In genomic region chrX:100516683-100517082, GRCm38 (mm10) we compare ENCODE assay signal across 22 mouse cellular contexts. TPM values are rescaled to one million over a fixed set of nuclear protein-coding genes. Genes with fewer than 3 reads are reported as not detected.
DNase-seq lines count a peak whose midpoint lies in the region; ATAC-seq lines count a peak whose summit lies in the region.
"Had no signal": no experiment of that assay in that cellular context is flagged by ENCODE, and none has a peak within 500 bp of the region (broad histone marks: within the 10 kb centered on the region; RNA-seq: fewer than 3 reads in every experiment).

No protein-coding gene starts in this region.

- ATAC-seq in frontal cortex, adult (ENCODE audit: low TSS enrichment) = peak; percentile 63
- ATAC-seq: CD4-positive, CD25-positive, alpha-beta regulatory T cell, adult 4 months; forebrain, embryonic 13.5 days; forebrain, postnatal 0 days; inflammation-experienced regulatory T-cells, adult 6 months had no signal

- intact Hi-C loops in left cerebral cortex, postnatal 10 days (cut with DNase I) = no loop called here

- DNase-seq in frontal cortex, postnatal 14 days (ENCODE audit: low spot score in 2 of 2) = no peak
- peak; percentile 17 to 40 for DNase-seq in left cerebral cortex, adult 9 months (ENCODE audit: low spot score in 2 of 2)
- DNase-seq in left cerebral cortex, postnatal 10 days (ENCODE audit: extremely low spot score in 1 of 2, low spot score in 2 of 2) = no peak
- DNase-seq in brain, adult 2 months (ENCODE audit: low read depth, low spot score) = peak; percentile 75
- peak; percentile 41 for DNase-seq in telencephalon, adult 2 months (ENCODE audit: low read depth, low spot score)
- no peak for DNase-seq in cerebellum, adult 11 months
- DNase-seq: adrenal gland, adult 8-10 months; adrenal gland, postnatal 36 days; B cell, adult 2 months; cerebellum, adult 11-12 months; cerebellum, adult 9-10 months; cerebellum, postnatal 25 days; forebrain, postnatal 0 days; gastrocnemius, postnatal 36 days; heart, adult 11 months; heart, postnatal 36 days had no signal

RNA-seq across cellular contexts. Expression of gene Dgat2l6, which starts 8.0 kb away (rescaled TPM):
- total RNA-seq in left cerebral cortex, postnatal 10 days (2021) = not detected
- total RNA-seq: adrenal gland, adult 8-10 months; adrenal gland, postnatal 36 days; forebrain, postnatal 0 days; heart, postnatal 36 days had no signal

RNA-seq across cellular contexts. Expression of gene Igbp1, which starts 22.6 kb away (rescaled TPM):
- total RNA-seq in left cerebral cortex, postnatal 10 days (2021) = 10 to 100 TPM; 31.4 to 31.8 TPM

RNA-seq across cellular contexts. Expression of gene Awat1, which starts 55.4 kb away (rescaled TPM):
- total RNA-seq in left cerebral cortex, postnatal 10 days (2021) = not detected
- total RNA-seq: adrenal gland, adult 8-10 months; adrenal gland, postnatal 36 days; forebrain, postnatal 0 days; G1E; gastrocnemius, adult 8-10 months; gastrocnemius, postnatal 36 days; heart, postnatal 36 days had no signal

Comparison
In these comparisons a context has a peak if more than half of its experiments do, and no peak if none do; other contexts are left out.
1. DNase-seq: peak in left cerebral cortex, adult 9 months (2 of 2), brain, adult 2 months (single experiment) and telencephalon, adult 2 months (single experiment); none in frontal cortex, postnatal 14 days (0 of 2), left cerebral cortex, postnatal 10 days (0 of 2) and cerebellum, adult 11 months (single experiment).